Mouse (Mus musculus) gonadal fat pad, adult 2 months (tissue): ENCODE results near the gene Ttll8. TPM values are rescaled to one million over a fixed set of nuclear protein-coding genes. Genes with fewer than 3 reads are reported as not detected.

Source experiments
- polyA plus RNA-seq: library from polyadenylated mRNA; depleted of rRNA; stranded (reverse); fragments of >200 nt; gene quantifications from 2 replicates; pipeline ENCODE4 v1.2.3, GENCODE M21; 2012; rRNA removed

The Ttll8 gene
- polyA plus RNA-seq, 1 experiment, result 0.45 TPM

Other genes starting within 250 kb of the Ttll8 start
- 12.9 and 21.2 TPM in 2 replicates for gene Brd1, start 220.2 kb downstream of the Ttll8 start, polyA plus RNA-seq
- gene Zbed4, start 202.8 kb downstream of the Ttll8 start, polyA plus RNA-seq, result 5.2 and 6.3 TPM in 2 replicates
- gene Alg12, start 135.1 kb downstream of the Ttll8 start, polyA plus RNA-seq, result 17.9 and 19.6 TPM in 2 replicates
- 106 and 153 TPM in 2 replicates for gene Creld2, start 134.8 kb downstream of the Ttll8 start, polyA plus RNA-seq
- gene Pim3, start 92.2 kb downstream of the Ttll8 start, polyA plus RNA-seq, result 51.8 and 58.9 TPM in 2 replicates
- gene Mlc1, start 24.6 kb upstream of the Ttll8 start, polyA plus RNA-seq, result 0.26 and 0.70 TPM in 2 replicates
- 0.11 and 0.15 TPM in 2 replicates for gene Mov10l1, start 28.5 kb upstream of the Ttll8 start, polyA plus RNA-seq
- 2.7 and 4.4 TPM in 2 replicates for gene Panx2, start 105.3 kb upstream of the Ttll8 start, polyA plus RNA-seq
- 76.4 and 82.8 TPM in 2 replicates for gene Trabd, start 120.7 kb upstream of the Ttll8 start, polyA plus RNA-seq
- gene Selenoo, start 134.7 kb upstream of the Ttll8 start, polyA plus RNA-seq, result 54.2 and 54.5 TPM in 2 replicates
- 71.9 and 87.7 TPM in 2 replicates for gene Tubgcp6, start 168.7 kb upstream of the Ttll8 start, polyA plus RNA-seq
- 31.1 and 38.8 TPM in 2 replicates for gene Hdac10, start 174.3 kb upstream of the Ttll8 start, polyA plus RNA-seq
- gene Mapk12, start 186.3 kb upstream of the Ttll8 start, polyA plus RNA-seq, result 25.2 and 25.3 TPM in 2 replicates
- gene Mapk11, start 195.2 kb upstream of the Ttll8 start, polyA plus RNA-seq, result 23.8 and 30.3 TPM in 2 replicates
- gene Plxnb2, start 226.4 kb upstream of the Ttll8 start, polyA plus RNA-seq, result 98.9 and 119 TPM in 2 replicates
- 12.2 and 13.6 TPM in 2 replicates for gene Dennd6b, start 242.1 kb upstream of the Ttll8 start, polyA plus RNA-seq